Mouse (Mus musculus): ENCODE data around the gene Krtap11-1.

Krtap11-1 gene

GRCm38 (mm10) chr16:89571083-89571482 is at the start of gene Krtap11-1:
Gene Krtap11-1 (minus strand): TSS chr16:89571183.
- no peak for DNase-seq

- DNase-seq: peak; percentile 8
Observed at GRCm38 (mm10) chr16:89618190-89618589, 47.2 kb upstream of the Krtap11-1 start.

GRCm38 (mm10) chr16:89617251-89617650 is 46.3 kb upstream of the Krtap11-1 start:
- DNase-seq: peak; percentile 6

DNA sequence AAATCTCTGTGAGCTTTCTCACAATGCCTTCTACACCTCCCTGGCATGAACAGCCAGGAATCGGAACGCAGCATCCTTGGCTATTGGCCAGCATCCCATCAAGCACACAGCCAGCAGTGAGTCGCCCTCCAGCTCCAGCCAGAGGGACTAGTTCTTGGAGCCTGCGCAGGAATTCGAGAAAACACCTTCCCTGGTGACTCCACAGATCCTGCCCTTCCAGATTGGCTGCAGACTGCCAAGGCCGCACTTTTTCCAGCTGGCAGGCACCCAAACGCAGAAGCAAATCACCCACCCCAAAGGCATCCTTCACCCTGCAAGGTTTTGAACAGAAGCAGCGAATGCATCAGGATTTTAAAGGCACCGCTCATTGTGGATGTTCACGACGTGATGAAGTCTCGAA is 42.7 kb upstream of the Krtap11-1 start:
- DNase-seq: no peak

- no peak for DNase-seq
Observed at GRCm38 (mm10) chr16:89608791-89609185, 37.8 kb upstream of the Krtap11-1 start.

GRCm38 (mm10) chr16:89608161-89608790 is 37.3 kb upstream of the Krtap11-1 start:
- no peak for DNase-seq

GRCm38 (mm10) chr16:89606951-89607350 is 36.0 kb upstream of the Krtap11-1 start:
- DNase-seq: no peak

DNA sequence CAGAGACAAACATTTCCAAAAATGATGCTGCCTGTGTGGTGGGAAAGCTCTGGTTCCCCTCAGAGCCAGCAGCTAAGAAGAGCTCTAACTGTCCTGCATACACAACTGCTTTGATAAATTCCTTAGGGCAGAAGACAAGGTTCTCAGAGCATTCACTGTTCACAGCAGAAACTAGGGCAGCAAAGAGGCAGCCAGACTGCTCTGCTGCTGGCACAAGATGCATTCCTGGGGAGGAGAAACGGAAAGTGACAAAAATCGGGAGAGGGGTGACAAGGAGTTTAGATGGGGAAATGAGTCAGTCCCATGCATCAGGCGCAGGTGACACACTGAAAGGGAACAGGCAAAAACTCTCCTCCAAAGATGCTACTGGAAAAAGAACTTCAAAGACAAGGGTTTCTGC is 16.2 kb upstream of the Krtap11-1 start:
- no peak for DNase-seq

DNA sequence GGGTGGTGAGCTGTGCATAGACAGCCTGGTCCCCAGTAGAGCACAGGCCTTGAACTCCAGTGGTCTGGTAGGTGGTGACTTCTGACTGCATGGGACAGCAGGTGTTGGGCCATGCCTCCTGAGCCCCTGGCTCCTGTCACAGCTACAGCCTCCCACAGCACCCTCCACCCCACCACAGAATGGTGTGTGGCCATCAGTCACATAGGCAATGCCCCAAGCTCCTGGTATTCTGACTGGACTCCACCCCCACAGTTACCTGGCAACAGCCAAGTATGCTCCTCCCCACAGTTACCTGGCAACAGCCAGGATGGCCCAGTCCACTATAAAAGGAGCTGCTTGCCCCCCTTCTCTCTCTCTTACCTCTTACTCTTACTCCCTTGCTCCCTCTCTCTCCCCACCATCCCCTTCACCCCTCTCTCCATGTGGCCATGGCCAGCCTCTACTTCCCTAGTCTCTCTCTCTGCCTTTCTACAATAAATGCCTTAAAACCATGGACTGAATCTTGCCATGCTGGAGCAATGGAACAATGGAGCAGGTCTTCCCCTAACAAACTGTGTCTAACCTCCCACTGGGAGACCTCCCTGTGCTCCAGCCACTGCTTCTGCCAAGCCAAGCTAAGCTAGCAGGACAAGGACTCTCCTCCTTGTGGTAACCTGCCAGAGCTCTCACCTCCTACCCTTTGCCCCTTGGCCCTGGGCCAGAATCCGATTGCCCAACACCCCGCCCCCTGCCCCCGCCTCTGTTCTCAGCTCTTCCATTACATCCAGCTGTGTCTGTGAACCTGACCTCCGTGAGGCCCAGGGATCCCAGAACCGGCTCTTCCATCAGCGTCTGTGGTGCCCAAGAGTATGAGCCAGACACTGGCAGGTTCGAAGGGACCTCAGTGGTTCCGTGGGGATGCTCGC is 14.9 kb upstream of the Krtap11-1 start:
- no peak for DNase-seq

DNA sequence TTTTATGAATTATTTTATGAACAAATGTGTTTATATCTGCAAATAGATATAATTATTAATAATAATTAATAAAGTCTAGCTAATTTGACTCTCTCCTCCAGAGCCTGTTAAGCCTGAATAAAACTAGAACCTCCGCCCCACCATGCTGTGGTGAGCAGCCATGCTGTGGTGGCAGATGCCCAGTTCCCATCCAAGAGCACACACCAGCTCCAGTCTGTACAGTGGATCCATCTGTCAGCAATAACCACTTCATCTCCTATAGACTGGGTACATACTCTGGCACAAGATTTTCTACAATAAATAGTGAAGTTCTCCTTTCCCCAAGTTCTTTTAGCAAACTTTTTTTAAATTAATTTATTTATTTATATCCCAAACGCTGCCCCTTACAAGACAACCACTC is 10.7 kb upstream of the Krtap11-1 start:
- no peak for DNase-seq

GRCm38 (mm10) chr16:89570516-89570915 is 467 bp downstream of the Krtap11-1 start:
- peak; percentile 68 for DNase-seq

DNA sequence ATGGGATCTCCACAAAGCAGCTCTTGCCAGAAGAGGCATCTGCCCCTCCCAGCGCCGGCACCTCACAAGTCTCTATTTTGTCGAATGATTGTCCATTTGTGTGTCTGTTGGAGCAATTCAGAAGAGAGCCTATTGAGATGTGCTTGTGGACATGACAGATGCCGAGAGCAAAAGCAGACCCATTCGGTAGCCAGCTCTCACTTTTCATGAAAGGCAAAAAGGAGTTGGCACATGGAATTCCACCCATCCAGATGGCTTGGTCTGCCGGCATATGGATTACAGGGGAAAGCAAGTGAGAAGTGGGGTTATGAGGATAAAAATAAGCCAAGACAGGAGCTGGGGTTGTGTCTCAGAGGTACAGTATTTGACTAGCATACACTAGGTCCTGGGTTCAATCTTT is 1.8 kb downstream of the Krtap11-1 start:
- peak; percentile 30 for DNase-seq

DNA sequence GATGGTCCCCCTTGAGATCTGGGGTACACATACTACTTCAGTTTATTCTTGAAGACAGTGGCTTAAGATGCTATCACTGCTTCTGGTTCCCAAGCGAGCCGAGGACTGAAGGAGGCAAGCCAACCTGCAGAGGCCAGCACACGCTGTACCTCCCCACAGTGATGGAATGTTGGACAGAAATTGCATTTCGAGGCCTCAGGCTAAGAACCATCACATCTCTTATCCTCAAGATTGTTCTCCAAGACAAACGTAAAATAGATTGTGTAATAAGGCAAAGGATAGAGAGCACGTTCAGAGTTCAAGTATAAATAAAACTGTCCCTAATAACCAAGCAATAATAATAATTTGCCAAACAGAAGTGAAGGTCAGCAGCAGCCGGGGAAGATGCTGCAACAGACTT is 2.8 kb downstream of the Krtap11-1 start:
- no peak for DNase-seq

DNA sequence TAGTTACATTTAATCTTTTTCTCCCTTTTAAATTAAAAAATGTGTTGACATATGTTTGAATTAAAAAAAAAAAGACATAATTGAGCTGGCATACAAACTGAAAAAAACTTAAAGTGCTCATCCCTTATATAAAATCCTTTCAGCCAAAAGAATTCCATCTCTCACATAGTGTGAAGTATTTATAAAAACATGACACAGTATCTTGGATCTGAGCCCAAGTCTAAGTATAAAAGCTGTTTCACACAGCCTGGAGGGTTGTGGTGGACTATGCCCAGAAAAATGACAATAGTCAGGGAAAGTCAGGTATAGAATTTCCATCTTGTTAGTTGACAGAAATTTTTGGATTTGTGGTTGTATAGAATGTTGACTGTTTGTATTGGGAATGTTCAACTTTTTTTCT is 20.7 kb downstream of the Krtap11-1 start:
- no peak for DNase-seq

GRCm38 (mm10) chr16:89538031-89538484 is 32.9 kb downstream of the Krtap11-1 start:
- DNase-seq: no peak

DNA sequence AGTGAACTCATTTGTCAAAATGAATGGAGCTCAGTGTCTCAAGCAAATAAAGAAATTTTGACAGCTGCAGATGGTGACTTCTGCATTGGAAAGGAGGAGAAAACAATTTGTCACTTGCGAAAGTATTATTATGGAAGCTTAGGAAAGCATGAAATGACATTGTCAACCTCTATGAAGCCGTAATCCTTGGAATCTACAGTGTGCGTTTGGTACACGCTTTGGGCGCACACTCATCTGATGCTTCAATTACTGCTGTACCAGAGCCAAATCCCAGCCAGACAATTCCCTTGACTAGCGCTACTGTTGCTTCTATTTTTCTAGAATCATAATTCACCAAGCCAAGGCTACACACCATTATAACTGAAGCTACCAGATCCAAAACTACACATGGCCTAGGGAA is 33.6 kb downstream of the Krtap11-1 start:
- DNase-seq: no peak

DNA sequence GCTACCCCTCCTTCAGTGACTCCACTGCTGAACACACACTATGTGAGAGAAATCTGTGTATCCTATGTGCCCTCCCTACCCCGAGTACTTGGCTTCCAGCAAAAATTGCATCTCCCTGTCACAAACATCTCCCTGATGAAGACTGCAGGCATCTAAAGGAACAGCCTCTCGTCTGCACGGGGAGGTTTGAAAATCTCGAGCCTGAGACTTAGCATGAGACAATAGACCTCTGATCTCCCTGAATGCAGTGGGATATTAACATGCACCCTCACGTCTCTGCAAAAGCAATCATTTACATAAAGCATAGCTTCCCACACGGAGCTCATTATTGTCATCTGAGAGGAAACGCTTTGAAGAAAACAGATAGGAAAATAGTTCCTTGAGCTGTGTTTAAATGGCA is 40.4 kb downstream of the Krtap11-1 start:
- no peak for DNase-seq

DNA sequence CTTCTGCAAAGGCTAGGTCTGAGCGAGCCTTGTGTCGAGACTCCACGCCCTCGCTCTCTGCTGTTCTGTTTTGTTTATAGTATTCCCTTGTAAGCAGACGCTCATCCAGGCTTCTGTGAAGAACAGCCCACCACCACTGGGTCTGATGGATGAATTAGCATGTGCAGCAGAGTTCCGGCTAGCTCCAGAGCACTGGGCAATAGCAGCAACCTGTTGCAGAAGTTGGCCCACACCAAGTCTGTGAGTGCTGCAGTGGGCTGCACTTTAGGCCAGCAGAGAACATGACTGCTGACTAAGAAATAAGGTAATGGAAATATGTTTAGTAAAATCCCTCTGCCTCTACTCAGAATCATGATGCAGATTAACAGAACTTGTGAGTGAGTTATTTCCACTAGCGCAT is 41.1 kb downstream of the Krtap11-1 start:
- no peak for DNase-seq

DNA sequence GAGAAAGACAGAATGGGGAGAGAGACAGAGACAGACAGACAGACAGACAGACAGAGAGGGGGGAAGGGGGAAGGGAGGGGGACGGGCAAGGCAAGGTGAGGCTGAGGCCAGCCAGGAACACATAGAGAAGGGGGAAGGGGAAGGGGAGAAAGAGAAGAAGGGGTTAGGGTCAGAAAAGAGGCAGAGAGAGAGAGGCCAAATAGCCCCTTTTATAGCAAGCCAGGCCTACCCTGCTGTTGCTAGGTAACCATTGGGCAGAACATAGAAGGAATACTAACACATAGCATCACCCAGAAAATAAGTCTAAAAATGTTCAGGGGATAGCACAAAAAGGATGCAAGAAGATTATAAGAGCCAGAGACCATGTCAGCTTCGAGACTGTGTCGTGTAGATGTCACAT is 42.6 kb downstream of the Krtap11-1 start:
- no peak for DNase-seq

- DNase-seq: no peak
Observed at GRCm38 (mm10) chr16:89520996-89521395, 50.0 kb downstream of the Krtap11-1 start.

GRCm38 (mm10) chr16:89520555-89520954 is 50.4 kb downstream of the Krtap11-1 start:
- DNase-seq: no peak

Measured in cerebellum, adult 11 months (tissue).